Mouse (Mus musculus): ENCODE results near the gene Cltb. TPM values are rescaled to one million over a fixed set of nuclear protein-coding genes. Genes with fewer than 3 reads are reported as not detected.

The Cltb gene
- total RNA-seq, 2 experiments from 2014 or later, result 90.0 to 96.8 TPM

DNA sequence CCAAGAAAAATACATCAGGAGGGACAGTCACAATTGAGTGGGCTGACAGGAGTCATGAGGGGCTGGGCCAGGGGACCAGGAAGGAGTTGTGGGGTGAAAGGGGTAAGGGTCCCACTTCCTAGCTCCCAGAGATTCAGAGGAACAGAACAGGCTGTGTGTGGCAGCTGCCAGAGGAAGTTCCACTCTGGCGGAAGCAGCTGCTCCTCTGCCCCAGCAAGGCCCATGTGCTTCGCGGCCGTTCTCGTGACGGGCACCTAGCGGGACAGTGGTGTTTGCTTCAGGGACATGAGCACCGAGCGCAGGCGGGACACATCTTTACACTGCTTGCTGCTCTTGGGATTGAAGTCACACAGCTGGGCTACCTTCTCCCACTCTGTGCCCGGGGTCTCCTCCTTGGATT is 17.5 kb downstream of the Cltb start:
- DNase-seq, result no peak

GRCm38 (mm10) chr13:54591776-54592356 is 19.3 kb downstream of the Cltb start:
- DNase-seq, result no peak

GRCm38 (mm10) chr13:54589996-54590951 is 20.9 kb downstream of the Cltb start, which contains the start of the genes Nop16 and Higd2a:
TSS of gene Nop16 (minus strand) at chr13:54590090.
TSS of gene Higd2a (plus strand) at chr13:54590207.
- DNase-seq, result peak; percentile 96

DNA sequence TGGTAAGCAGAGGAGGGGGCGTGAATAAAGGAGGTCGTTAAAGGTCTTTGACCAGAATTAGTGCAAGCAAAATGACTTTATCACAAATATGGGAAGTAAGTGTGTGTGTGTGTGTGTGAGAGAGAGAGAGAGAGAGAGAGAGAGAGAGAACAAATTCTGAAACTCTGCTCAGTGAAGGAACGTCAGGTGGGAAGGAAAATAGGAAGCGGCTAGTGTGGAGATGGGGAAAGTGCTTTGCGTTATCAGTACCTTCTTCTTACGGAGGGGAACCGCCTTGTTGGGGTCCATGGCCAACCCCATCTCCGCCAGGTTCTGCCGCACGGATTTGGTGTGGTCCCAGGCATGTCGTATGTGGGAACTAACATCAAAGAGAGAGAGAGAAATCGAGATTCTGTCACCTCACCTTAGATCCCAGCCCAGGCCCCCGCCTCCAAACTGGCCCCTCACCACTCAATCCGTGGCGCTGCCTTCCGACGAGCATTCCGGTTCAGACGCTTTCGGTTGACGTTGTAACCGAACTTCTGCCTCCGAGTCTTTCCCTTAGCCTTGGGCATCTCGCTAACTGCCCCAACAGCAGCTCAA is 21.6 kb downstream of the Cltb start:
- DNase-seq, result no peak

- DNase-seq, result no peak
Measured at GRCm38 (mm10) chr13:54585831-54586230, 25.3 kb downstream of the Cltb start.

DNA sequence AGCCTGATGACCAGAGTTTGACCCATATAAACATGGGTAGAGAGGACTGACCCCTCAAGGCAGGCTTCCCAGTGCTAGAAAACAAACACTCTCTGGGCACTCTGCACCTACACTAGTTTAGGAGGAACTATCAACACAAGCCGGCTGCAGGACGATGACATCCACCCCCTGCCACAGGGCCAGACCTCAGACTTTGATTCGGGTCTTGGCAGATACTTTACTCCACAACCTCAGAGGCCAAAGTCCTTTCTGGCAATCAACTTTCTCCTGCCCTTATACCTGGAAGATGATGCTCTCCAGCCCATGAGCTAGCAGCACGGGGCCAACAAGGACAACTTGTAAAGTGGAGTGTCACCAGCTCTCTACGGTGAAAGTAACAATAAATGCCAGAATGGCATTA is 28.3 kb downstream of the Cltb start:
- no peak for DNase-seq

DNA sequence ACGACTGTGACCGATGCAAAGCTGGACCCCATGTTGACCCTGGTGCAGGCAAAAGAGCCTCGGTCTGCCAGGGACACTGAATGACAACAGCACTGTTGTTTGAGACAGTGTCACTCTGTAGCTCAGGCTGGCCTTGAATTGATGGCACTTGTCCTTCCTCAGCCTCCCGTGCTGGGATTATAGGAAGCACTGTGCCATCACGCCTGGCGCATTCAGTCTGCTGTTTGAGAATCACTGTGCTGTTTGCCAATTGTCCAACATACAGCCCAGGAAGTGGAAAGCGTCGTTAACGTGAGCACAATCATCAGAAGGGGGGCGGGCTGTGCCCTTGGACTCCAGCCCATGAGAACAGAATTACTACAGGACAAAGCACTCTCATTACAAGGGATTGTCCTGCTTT is 29.0 kb downstream of the Cltb start:
- DNase-seq, result no peak

- DNase-seq, result no peak
Measured at GRCm38 (mm10) chr13:54581385-54581784, 29.8 kb downstream of the Cltb start.

- no peak for DNase-seq
Measured at GRCm38 (mm10) chr13:54577652-54578507, 33.3 kb downstream of the Cltb start.

GRCm38 (mm10) chr13:54575489-54575888 is 35.7 kb downstream of the Cltb start:
- DNase-seq, result no peak

- DNase-seq, result peak; percentile 79
Measured at GRCm38 (mm10) chr13:54574854-54575481, 36.2 kb downstream of the Cltb start, which contains the start of gene Arl10. TSS of gene Arl10 (plus strand) at chr13:54575015.

DNA sequence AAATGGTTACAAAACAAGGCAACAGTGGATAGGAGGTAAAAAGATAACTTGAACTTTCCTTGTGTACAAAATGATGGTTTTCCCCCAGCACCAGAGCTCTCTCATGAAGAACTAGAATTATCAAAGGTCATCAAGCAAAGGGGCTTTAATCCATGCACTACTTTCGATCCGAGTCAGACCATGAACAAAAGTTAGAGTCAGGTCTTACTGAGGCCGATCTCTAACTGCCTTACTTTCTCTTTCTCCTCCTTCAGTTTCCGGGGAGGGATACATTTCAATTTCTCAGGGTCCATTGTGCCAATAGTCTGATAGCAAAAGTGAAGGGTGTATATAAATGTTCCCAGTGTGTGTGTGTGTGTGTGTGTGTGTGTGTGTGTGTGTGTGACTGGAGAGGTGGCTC is 38.5 kb downstream of the Cltb start:
- no peak for DNase-seq

GRCm38 (mm10) chr13:54571637-54572036 is 39.5 kb downstream of the Cltb start:
- no peak for DNase-seq

- DNase-seq, result no peak
Measured at GRCm38 (mm10) chr13:54570736-54571135, 40.4 kb downstream of the Cltb start.

DNA sequence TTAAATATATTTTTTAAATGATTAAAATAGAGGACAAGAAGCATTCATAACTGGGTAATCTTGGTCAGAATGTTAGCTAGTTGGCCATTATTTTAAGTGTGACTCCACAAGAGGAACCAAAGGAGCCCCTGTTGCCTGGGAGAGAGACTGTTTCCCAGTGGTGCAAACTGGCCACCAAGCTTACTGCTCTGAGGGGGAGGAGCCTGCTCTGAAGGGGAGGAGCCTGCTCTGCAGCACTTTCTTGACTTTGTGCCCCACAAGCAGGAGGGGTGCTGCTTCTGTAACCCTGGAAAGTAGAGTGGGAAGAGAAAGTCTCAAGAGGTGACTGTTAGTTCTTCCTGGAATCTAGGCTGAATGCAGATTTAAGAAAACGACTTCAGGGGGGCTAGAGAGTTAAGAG is 41.9 kb downstream of the Cltb start:
- DNase-seq, result no peak

- no peak for DNase-seq
Measured at GRCm38 (mm10) chr13:54568380-54568779, 42.8 kb downstream of the Cltb start.

- DNase-seq, result peak; percentile 61
Measured at GRCm38 (mm10) chr13:54565594-54566345, 45.4 kb downstream of the Cltb start.

DNA sequence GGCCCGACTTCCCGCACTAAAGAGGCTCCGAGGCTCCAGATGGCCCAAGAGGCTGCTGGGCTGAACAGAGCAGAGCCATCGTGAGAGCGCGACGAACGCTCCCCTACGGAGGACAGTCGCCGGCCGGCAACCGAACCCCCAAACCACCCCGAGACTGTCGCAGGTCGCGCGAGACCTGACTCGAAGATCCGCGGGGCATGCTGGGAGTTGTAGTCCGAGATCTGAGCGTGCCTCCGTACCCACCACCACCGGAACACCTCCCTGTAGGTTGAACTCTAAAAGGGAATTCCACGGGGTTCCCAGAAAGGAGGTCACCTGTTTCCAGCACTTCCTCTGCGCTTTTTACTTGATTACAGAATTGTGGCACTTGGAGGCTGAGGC is 46.0 kb downstream of the Cltb start, which contains the start of gene 4833439L19Rik:
Gene 4833439L19Rik (minus strand): TSS at position 235 of the 381 bp plus-strand sequence.
- DNase-seq, result peak; percentile 94

DNA sequence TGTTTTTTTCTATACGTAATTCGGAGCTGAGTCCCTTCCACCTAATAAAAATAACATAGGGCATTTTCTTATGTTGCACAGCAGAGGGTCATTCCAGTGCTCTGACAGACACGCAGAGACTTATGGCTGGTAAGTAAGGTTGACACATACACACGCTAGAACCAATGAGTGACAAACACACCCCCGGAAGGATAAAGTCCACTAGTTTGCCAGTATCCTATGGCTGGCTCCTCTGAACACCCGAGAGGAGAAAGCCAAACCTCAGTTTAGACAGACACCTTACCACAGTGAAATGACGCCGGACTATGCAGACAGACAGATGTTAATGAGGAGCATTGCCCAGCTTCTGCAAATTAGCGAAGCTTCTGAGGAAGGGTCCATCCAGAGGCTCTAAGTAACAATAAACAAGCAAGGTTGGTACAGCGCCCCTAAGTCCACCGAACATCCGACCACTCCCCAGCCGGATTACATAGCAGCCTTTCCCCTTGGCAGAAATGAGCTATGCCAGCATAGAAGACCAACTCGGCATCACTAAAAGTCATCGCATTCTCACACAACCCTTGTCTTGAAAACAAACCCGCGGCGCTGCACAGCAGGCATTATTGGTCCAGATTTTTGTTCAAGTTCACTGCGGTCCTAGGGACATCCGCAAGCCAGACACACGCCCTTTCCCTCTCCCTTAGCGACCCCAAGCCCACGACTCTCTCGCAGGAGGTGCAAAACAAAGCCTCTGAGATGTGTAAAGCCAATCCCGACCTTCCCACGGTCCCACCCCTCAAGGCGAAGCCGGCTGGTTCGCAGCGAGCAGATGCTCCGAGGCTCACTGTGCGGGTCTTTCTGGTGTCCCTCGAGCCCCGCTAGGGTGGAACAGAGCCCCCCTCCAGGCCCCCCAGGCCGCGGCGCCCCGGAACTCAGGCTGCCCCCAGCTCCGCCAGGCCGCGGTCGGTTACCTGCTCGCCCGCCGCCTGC is 46.6 kb downstream of the Cltb start:
- DNase-seq, result no peak

DNA sequence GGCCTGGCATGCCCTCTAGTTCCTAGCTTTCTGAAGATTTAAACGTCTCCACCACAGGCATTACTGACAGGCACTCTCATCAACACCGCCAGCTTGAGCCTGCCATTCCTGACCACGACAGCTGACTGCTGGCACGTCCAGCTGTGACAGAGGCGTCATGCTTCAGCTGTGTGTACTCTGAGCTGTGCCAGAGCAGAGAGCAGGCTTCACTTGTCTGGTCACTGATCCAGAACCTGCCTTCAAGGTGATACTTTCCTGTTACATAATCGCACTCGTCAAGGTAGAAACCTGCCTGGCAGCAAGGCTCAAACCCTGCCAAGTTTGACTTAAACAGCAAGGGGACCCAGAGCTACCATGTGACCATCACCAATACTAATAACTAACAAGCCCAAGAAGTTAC is 48.6 kb downstream of the Cltb start:
- no peak for DNase-seq
